Mouse (Mus musculus) cerebellum, postnatal 4 days (tissue): ENCODE results near the gene Sgpl1.
"Not testable (repeated sequence)": the region's sequence is repeated elsewhere in the genome, so short reads cannot be mapped to it uniquely, and the experiment has no call there.

Experiments
- DNase-seq, 2 experiments: peaks; one replicate each; pipeline ENCODE4 v3.0.0; 2022; ENCODE audit warnings: low spot score in 2 of 2, mixed read lengths in 1 of 2

The Sgpl1 gene

DNA sequence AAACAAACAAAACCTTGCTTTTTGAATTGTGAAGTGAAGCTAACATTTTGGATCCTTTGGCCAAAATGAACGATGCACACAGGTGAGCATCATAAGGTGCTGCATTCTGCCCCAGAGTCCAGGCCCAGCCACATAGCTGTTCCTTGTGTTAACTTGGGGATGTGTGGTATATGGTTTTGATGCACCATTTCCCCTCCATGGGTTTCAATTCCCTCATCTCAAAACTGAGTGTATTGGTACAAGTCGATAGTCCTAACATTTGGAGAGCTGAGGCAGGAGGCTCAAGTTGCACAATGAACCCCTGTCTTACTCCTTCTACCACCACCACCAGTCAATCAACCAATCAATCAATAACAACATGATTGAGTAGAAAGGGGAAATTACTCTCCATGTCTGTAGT lies 8.9 kb upstream of the Sgpl1 start:
- DNase-seq = no peak

DNA sequence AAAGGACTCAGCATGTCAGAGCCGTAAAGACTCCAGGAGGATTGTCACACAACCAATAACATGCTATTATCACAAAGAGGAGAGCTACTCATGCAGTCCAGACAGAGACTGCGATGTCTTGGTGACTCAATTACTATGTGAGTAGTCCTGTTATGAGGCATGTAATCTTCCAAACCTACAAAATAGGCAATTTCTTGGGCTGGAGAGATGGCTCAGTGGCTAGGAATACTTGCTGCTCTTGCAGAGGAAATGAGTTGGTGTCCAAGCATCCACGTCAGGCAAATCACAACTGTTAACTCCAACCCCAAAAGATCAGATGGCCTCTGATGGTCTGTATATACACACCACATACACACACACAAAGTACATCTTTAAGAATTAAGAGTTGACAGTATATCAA lies 8.1 kb upstream of the Sgpl1 start:
- no peak for DNase-seq

DNA sequence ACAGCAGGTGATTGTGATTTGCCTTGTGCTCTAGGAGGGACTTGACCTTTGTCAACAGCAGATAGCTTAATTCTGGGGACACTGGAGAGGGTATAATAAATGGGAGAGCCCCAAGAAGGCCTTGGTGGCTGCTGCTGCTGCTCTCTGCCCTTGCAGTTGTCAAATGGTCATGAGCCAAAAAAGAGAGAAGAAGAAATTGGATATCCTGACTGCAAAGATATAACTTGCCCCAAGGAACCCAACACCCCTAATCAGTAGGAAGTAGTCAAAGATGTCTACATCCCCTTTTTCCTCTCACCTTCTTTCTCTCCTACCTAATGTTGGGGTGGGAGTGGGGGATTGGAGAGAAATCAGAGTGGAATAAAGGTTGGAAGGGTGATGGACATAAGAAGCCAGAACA lies 4.6 kb upstream of the Sgpl1 start:
- DNase-seq = no peak

DNA sequence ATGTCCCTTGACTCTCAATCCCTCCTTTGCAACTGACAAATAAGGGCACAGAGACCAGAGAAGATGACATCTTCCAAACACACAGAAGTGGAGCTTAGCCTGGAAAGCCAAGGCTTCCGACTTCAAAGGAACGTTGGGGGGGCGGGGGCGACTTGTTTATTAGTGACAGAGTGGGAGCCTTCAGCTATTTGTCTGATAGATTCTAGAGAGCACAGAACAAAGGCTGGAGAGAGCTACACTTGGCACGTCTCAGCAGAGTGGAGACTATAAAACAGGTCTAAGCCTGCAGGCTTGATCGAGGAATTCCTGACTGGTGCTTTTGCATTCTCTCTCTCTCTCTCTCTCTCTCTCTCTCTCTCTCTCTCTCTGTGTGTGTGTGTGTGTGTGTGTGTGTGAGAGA lies 3.1 kb upstream of the Sgpl1 start:
- no peak for DNase-seq

DNA sequence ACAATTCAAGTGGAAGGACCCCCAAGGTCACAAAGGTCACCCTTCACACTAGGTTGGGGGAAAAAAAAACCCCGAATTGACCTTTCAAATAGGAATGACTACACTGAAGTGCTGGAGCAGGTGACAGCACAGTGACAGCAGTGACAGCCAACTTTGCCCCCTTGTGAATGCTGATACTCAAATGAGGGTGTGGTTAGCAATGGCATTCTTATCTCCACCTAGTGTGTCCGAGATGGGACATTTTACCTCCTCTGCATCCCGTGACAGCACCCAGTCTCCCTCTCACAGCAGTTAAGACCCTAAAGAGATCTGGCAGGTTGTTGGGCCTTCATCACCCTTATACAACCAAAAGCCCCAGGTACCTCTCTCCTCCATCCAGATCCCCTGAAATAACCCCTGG lies 2.0 kb upstream of the Sgpl1 start:
- no peak for DNase-seq

DNA sequence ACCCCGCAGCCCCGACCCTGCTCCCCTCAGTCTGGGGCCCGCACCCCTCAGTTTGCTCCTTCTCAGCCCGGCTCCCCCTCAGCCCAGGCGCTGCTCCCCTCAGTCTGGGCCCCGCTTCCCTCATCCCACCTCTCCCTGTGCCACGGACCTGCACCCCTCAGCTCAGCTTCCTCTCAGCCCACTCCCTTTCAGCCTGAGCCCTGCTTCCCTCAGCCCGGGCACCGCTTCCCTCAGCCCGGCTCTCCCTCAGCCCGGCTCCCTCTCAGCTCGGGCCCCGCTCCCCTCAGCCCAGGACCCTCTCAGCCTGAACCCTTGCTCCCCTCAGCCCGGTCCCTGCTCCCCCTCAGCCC lies 721 bp downstream of the Sgpl1 start:
- DNase-seq = peak in 1 of 2 experiments; percentile 27

DNA sequence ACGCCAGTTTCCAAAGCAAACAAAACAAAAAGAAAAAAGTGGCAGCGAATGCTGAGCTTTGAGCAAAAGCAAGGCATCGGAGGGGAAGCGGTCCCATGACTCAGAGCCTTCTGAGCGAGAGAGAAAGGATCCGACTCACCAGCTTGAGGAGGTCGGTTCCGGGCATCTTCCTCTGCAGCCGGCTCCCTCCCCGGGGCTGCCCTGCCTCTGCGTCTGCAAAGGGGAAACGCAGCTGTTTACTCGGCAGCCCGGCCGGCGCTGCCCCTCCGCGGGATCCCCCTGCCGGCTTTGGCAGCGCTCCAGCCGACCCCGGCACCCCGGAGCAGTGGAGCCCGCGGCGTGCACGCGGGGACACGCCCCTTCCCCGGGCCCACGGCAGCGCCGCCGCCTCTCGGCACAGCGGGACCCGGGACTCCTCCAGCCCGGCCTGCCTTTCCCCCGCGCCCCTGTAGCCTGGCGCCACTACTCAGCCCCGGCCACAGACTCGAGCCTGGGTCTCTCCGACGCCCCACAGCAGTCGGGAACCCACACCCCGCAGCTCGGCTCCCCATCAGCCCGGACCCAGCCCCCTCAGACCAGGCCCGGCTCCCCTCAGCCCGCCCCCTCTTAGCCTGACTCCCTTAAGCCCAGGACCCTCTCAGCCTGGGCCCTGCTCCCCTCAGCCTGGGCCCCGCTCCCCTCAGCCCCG lies 1.2 kb downstream of the Sgpl1 start:
- peak; percentile 43 to 63 for DNase-seq

DNA sequence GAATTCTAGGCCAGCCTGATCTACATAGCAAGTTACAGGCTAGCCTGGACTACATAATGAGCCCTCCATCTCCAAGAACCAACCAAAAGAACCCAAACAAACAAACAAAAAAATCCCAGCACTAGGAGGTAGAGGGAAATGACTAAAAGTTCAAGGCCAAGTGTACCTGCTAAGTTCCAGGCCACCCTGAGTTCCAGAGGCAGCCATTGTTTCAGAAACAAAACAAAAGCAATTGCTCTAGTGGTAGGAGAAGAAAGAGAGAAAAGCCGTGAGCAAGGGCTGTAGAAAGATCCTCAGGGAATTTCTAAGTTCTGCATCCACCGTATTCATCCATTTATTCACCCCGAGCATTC lies 1.8 kb downstream of the Sgpl1 start:
- no peak for DNase-seq

DNA sequence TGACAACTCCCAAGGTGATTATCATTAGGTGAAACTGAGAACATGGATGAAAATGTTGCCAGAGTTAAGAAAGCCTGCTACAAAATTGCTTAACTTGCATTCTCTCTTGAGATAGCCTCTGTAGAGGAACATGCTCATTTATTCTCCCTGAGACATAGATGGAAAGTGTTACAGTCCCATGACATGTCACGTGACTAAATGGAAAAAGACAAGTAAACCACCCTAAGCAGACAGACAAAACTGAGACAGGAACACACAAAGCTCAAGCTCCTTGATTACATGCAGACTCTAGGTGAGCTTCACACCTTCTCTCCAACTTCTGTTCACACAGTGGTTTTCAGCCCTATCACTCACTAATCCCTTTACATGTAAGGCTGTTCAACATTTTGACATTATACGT lies 4.2 kb downstream of the Sgpl1 start:
- no peak for DNase-seq

DNA sequence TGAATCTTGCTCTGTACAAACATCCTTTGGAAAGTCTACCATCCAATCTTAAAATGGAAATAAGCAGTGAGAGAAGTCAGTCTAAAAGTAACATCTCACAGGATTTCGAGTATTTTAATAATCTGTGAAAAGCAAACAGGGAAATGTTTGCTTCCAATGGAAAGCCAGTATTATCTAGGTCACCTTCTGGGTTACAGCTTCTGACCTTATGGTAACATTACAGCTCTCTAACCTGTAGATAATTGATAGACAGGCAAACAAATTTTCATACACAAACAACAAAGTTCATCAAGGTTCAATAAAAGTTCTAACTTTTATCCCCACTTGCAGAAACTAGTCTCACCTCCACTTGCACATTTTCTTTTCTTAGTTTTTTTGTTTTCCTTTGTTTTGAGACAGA lies 9.9 kb downstream of the Sgpl1 start:
- DNase-seq = no peak

DNA sequence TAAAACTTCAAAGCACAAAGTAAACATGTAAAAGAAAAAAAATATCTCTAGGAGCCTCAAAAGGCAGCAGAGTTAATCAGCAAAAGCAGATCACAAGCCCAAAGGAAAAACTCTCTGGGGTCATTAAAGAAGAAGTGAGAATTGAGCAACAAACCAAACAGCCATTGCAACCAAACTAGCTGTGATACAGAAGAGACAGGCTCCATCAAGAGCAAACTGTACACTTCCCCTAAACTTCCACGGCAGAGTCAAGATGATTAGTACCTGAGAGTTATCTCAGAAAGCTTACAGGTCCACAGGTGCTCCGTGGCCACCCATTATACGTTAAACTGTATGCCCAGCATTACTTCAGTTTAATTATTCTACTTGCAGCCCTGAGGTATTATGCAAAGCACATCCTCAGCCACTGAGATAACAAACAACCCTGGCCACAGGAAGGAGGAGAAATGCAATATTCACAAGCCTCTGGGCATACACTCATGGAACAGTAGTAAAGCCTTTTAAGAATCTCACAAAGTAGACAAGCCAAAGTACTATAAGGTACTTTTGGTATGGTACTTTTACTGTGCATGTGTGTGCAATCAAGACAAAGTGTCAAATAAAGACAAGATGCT lies 12.2 kb downstream of the Sgpl1 start:
- DNase-seq = no peak

DNA sequence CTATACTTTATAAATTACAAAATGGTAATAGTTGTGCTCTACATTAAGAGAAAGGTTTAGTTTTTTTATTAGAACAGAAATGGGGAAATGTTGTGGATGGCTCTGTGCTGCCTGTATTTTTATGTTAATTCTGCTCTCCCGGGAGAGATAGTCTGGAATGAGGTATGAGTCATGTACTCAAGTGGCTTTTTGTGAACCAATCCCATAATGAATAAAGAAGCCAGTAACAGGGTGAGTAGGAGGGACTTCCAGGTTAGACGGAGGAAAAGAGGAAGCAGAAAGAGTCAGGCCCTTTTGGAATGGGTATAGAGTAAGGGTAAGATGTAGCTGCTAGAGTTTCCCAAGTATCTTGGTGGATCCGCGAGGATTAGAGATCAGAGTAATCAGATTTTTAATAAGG lies 13.5 kb downstream of the Sgpl1 start:
- DNase-seq = no peak

DNA sequence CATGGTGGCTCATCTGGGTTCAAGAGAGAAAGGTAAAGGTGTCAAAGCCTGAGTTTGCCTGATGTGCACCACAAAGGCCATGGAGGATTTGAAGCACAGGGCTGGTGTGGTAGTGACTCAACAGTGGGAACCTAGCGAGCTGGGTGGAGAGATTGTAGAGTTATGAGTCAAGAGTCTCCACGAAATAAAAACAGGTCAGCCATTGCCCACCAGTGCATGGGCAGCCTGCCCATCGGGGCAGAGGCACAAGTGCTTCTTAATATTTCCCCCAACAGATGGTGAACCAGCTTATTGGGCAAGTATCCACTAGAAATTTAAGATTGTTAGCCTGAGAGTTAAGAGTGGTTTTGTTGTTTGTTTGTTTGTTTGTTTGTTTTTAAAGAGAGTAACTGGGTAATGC lies 16.5 kb downstream of the Sgpl1 start:
- DNase-seq = no peak

DNA sequence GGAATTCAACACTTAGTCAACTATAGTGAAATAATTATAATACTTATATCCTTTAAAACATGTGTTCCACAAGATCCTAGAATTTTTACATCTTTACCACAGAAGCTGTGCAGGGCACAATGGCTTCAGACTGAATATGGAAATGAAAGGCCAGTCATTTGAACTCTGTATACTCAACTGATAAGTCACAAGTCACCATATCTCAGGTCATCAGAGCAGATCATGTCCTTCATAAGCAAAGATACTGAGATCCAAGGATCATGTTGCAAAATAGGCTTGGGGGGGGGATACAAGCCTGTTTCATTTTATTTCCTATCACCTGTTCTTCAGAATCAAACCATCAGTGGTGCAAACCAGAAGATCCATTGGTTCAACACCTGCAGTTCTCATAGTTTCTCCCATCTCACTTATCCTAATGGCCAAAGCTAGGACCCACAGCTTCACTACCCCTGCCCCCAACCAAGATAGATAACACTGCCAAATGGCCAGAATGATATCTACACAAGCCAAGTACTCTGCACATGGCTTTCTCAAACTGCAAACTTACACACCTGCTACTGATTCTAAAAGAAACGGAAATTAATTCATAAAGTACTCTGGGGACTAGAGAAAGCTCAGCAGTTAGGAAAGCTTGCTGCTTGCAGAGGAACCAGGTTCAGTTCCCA lies 18.7 kb downstream of the Sgpl1 start:
- DNase-seq = no peak

DNA sequence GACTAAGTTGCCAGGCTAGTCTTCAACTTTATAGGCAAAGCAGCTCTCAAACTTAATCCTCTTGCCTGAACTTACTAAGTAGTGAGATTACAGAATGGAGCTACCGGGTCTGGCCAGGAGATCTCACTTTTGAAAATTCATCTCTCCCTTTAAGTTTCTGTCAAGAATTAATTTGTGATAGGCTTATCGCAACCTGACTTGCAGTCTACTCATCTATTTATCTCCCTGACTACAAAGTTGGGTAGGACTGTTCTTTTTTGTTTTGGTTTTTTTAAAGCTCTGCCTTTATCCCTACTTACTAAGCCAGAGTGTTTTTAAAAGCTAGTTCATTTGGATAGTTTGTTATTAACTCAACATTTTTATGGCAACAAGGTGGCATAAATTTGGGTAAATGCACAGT lies 23.0 kb downstream of the Sgpl1 start:
- DNase-seq = no peak

DNA sequence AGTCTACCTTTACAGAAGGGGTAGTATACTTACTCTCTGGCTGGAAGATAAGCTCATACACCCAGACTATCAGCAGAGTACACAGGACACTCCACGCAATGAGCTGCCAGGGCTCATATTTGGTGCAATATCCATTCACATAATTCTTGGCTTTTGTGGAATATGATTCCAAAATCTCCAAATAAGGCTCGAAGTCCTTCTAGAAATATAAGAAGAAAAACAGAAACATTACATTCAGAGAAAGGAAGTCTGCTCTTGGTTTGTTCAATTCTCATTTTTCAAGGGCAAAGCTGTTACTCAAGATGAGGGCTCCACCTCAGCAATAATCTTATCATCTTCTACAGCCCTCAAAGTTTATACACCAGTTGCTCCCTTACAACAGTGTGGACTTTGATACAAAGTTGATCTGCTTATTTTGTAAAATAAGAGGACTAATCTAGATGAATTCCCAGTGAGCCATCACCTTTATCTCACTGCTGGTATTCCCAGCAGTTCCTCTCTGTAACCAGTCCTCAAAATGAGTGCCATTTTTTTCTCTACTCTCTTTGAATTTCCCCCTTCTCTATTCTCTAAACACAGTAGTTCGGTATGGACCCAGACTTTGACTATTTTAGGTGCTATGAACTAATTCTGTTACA lies 24.1 kb downstream of the Sgpl1 start:
- no peak for DNase-seq

DNA sequence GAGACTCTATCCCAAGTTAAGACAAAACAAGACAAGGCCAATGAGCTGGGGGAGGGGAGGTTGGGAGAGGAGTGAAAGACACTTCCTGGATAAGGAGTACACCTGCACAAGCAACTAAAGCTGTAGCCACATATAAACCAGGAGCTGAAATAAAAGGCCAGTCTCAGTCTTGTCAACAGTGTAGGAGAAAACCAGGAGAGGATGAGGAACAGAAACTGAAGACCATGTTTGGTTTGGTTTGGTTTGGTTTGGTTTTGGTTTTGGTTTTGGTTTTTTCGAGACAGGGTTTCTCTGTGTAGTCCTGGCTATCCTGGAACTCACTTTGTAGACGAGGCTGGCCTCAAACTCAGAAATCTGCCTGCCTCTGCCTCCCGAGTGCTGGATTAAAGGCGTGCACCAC lies 25.8 kb downstream of the Sgpl1 start:
- not testable (repeated sequence) for DNase-seq

DNA sequence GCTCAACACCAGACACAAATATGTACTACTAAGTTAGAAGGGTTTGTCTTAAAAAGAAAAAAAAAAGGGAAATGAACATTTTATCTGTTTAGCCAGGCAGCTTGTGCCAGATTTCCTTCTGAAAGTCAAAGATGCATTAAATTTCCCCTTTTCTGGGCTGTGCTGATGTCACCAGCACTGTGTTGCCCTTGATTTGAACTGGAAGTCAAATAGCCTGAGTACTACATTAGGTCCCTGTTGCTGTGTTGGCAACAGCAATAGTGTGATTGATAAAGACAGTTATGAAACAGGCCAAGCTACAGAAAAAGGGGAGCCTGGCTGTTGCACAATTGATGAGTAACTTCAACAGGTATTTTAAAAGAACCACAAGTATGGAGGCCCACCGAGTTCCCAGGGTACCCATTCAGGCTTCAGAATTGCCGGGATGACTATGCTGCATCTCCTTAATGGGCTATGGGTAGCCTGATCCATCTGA lies 33.2 kb downstream of the Sgpl1 start:
- DNase-seq = no peak

DNA sequence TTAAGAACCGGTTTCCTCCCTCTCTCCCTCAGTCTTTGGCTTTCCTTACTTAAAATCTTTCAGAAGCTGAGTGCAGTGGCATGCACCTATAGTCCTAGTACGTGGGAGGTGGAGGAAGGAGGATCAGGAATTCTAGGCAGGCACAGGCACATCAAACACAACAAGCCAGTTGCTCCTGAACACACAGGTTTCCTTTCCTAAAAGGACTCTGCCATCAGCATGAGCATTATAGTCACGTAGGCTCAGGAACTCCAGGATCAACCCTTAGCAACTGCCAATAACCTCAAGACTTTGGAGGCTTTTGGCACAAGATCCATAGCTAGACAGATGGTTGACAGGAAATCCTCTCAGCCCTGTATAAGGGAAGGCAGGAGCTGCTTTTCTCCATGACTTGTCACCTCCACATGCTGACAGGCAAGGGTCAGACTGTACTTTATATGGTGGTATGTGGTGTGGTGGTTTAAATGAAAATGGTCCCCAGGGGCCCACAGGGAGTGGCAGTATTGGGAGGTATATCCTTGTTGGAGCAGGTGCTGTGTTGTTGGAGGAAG lies 43.9 kb downstream of the Sgpl1 start:
- DNase-seq = no peak

DNA sequence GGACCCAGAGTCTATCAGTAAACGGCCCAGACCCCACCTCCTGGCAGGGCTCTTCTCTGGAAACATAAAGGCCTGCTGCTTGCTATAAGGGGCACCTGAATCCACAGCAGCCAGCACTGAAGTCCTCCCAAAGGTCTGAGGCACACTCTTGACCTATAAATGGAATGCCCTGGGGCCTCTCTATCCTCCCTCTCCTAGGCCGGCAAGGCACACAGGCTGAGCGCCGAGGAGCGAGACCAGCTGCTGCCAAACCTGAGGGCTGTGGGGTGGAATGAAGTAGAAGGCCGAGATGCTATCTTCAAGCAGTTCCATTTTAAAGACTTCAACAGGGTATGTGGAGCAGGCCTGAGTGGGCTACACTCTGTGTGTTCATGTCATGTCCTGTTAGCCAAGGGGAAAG lies 55.6 kb downstream of the Sgpl1 start:
- DNase-seq = no peak

DNA sequence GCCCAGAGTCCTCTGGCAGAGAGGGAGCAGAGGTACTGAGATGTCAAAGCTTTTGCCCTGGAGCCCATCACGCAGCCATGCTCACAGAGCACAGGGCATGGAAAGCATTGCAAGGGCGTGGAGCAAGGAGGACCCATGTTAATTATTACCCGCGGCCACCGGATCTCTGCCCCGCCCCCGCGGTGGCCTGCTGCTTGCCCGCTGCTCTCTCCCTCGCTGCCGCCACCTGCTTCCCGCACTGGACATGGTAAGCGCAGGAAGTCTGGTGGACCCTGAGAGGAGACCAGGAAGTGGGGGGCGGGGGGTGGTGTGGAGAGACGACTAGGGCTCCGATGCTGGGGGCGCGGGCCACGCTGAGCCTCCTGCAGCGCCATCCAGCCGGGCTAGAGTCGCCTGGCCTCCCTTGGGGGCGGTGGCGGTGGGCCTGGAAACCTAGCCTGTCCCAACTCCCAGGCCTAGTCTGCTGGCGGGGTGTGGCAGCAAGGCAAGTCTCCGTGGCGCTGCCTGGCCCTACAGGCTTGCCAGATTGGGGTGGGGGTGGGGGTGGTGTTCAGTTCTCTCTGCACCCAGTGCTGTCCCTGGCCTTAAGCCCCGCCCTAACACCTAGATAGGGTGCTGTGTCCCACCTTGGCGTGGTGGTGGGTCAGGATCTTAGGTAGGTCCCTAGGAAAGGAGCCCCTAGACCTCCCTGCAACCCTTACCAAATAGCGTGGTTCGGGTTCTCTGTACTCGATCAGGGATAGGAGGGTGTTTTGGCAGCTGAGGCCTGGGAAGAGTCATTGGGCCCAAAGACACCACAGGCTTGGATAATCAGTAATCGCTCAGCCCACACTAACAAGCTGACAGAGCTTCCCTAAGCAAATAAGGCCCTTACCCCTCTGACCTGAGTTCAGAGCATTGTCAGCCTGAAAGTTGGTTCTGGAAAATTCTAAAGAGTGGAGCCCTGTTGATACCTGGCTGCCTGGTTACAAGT lies 58.0 kb downstream of the Sgpl1 start, which contains the start of gene Pcbd1:
Gene Pcbd1, plus strand, starts transcription at position 162 of the 973 bp plus-strand sequence.
- DNase-seq = peak in 1 of 2 experiments; percentile 33
